Mouse (Mus musculus): ENCODE results near the gene Fgd2. TPM values are rescaled to one million over a fixed set of nuclear protein-coding genes. Genes with fewer than 3 reads are reported as not detected.

Gene Fgd2
- polyA plus RNA-seq (2017; shearing (Covaris generic)), result 0.52 TPM

DNA sequence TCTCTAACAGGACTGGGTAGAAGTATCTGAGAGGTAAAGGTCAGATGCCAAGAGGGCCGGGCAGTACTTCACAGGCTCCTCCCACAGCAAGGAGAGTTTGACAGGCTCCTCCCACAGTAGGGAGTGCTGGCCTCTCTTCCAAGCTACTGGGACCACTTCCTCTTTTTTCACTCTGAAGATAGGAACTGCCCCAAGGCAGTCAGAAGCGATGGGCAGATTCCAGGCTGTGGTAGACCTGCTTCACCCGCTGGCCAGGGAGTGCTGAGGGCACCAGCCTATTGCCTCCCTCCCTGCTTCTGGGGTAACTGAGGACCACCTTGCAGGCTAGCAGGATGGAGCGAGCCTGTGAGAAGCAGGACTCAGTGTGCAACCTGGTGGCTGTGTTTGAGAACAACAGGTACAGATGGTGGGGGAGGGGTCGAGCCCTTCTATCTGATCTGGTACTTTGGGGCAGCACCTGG, at the start of gene Fgd2:
TSS of gene Fgd2 (plus strand) at position 154 of the 461 bp plus-strand sequence.

DNA sequence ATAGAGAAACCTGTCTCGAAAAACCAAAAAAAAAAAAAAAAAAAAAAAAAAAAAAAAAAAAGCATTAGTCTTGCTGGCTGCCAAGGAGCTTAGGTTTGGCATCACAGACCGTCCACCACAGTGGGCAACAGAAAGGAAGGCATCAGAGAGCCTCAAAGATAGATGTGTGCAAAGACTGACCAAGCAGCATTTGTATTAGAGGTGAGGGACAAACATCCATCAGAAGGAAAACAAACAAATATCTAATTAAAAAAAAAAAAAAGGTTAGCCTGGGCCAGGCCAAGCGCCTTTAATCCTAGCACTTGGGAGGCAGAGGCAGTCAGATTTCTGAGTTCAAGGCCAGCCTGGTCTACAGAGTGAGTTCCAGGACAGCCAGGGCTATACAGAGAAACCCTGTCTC, 43.3 kb upstream of the Fgd2 start, which contains the start of gene Pi16:
TSS of gene Pi16 (plus strand) at position 301 of the 400 bp plus-strand sequence.

DNA sequence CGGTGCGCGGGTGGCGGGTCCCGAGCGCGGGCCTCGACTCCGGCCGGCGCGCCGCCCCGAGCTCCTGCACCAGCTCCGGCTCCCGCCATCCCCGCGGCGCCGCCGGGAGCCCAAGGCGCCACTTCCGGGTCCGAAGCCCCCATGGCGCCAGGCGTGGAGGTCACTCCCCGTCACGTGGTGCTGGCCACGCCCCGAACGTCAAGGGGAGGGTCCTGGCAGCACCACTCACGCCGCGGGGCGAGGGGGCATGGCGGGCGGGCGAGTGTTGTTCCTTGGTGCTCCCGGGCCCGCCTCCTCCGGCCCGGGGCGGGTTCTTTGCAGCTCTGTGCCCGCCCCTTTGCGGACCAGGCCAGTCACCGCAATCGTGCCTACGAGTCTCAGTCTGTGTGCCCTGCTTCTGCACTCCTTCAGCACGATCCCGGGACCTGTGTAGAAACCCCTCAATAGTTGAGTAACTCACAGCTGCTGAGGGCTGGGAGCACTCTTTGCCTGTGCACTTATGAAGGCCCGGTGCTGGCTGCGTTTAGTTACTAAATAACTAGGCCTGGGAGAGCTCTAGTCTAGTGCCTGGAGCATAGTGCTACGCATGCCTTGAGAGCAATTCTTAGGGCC, 13.0 kb upstream of the Fgd2 start, which contains the start of gene Mtch1:
TSS of gene Mtch1 (minus strand) at position 290 of the 612 bp plus-strand sequence.

Other genes starting within 250 kb of the Fgd2 start
- not detected for gene Rab44, start 246.8 kb upstream of the Fgd2 start, polyA plus RNA-seq (2017; shearing (Covaris generic))
- gene Cpne5, start 122.7 kb upstream of the Fgd2 start, polyA plus RNA-seq (2017; shearing (Covaris generic)), result 0.35 TPM
- 39.0 TPM for gene Ppil1, start 96.7 kb upstream of the Fgd2 start, polyA plus RNA-seq (2017; shearing (Covaris generic))
- gene BC004004, start 92.1 kb upstream of the Fgd2 start, polyA plus RNA-seq (2017; shearing (Covaris generic)), result 69.7 TPM
- gene Pi16, start 43.2 kb upstream of the Fgd2 start, polyA plus RNA-seq (2017; shearing (Covaris generic)), result 0.31 TPM
- gene Mtch1, start 13.0 kb upstream of the Fgd2 start, polyA plus RNA-seq (2017; shearing (Covaris generic)), result 40.8 TPM
- gene Pim1, start 129.8 kb downstream of the Fgd2 start, polyA plus RNA-seq (2017; shearing (Covaris generic)), result 257 TPM
- gene Gm17657, start 188.7 kb downstream of the Fgd2 start, polyA plus RNA-seq (2017; shearing (Covaris generic)), result 0.32 TPM
- gene Tbc1d22b, start 188.9 kb downstream of the Fgd2 start, polyA plus RNA-seq (2017; shearing (Covaris generic)), result 36.5 TPM
- gene Tmem217, start 191.5 kb downstream of the Fgd2 start, polyA plus RNA-seq (2017; shearing (Covaris generic)), result 5.3 TPM

Measured in effector memory CD4-positive, alpha-beta T cell, adult 5 months (primary cell).